Mouse (Mus musculus) forebrain, embryonic 10.5 days (tissue): Measurements from ENCODE around the gene Mrps22. TPM values are rescaled to one million over a fixed set of nuclear protein-coding genes. Genes with fewer than 3 reads are reported as not detected.

ENCODE experiments used
- DNase-seq: peaks from one replicate; pipeline ENCODE4 v3.0.0-alpha.2; 2017; ENCODE audit warnings: low spot score; ENCODE audit errors: extremely low spot score
- H3K27ac ChIP-seq: fragments of 300-500 bp; sonication (generic); 2 replicates; pipeline ENCODE4 v1.5.1; 2016; ENCODE audit warnings: mild to moderate bottlenecking
- H3K27me3 ChIP-seq: fragments of 300-500 bp; sonication (generic); 2 replicates; pipeline ENCODE4 v1.6.1; 2016; ENCODE audit warnings: mild to moderate bottlenecking; ENCODE audit not compliant: poor library complexity, severe bottlenecking
- H3K36me3 ChIP-seq: fragments of 300-500 bp; sonication (generic); replicated peaks from 2 replicates; pipeline ENCODE4 v1.6.1; 2016; ENCODE audit warnings: mild to moderate bottlenecking, moderate library complexity
- H3K4me1 ChIP-seq: fragments of 300-500 bp; sonication (generic); 2 replicates; pipeline ENCODE4 v1.6.1; 2016
- H3K4me3 ChIP-seq: fragments of 300-500 bp; sonication (generic); 2 replicates; pipeline ENCODE4 v1.5.1; 2016; ENCODE audit warnings: mild to moderate bottlenecking, moderate library complexity
- H3K9me3 ChIP-seq: fragments of 300-500 bp; sonication (generic); 2 replicates; pipeline ENCODE4 v1.6.1; 2016; ENCODE audit warnings: mild to moderate bottlenecking, moderate library complexity
- WGBS: fragments of 180-500 bp; shearing (Covaris S2); methylation state at CpG from one replicate; pipeline ENCODE4 v1.1.7; 2016; 5-methylcytosine and 5-hydroxymethylcytosine counted together
- polyA plus RNA-seq: library from polyadenylated mRNA; unstranded; fragments of >200 nt; fragmentation: Nextera tagmentation; extraction: Ambion mirVana; gene quantifications from 2 replicates; pipeline ENCODE4 v1.2.1, GENCODE M21; 2016

Mrps22 gene
- polyA plus RNA-seq, 1 experiment from 2014 or later: 82.6 TPM

DNA sequence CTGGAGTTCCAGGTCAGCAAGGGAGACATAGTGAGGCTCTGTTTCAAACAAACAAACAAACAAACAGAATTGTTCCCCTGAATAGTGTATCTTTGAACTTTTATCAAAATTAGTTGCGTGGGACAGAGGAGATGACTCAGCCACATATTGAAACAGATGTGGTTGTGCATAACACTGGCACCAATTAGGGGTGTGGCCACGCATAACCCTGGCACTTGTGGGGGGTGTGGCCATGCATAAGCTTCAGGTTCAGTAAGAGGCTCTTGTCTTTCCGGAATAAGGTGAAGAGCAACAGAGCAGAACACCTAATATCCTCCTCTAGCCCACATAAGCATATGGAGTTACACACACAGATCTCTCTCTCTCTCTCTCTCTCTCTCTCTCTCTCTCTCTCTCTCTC, 57.4 kb downstream of the Mrps22 start:
- DNase-seq: no peak
- Histone ChIP-seq H3K4me1 (no peaks in the 10 kb centered on the region), H3K27ac (no peak overlapping the region), H3K4me3 (no peak overlapping the region), H3K36me3 (no peaks in the 10 kb centered on the region), H3K9me3 (no peaks in the 10 kb centered on the region), H3K27me3 (0 out of 2 replicates have a peak, but pooled peaks cover 5% of the 10 kb centered on the region)
- 84% methylated on average over 3 of the region's 3 CpGs for WGBS

Other genes with a start within 250 kb of the Mrps22 start
- 27.9 and 30.4 TPM in 2 replicates for gene Rbp1, start 178.7 kb downstream of the Mrps22 start, polyA plus RNA-seq
- gene Rbp2, start 115.5 kb downstream of the Mrps22 start, polyA plus RNA-seq: 0.22 TPM in 1 of 2 replicates, not detected in the other
- 157 TPM in 2 replicates for gene Copb2, start 37.9 kb downstream of the Mrps22 start, polyA plus RNA-seq
- gene Prr23a1, start 240.8 kb upstream of the Mrps22 start, polyA plus RNA-seq: 0.16 TPM in 1 of 2 replicates, not detected in the other